10 mouse cellular contexts compared by ENCODE assay signal in genomic region chr9:121877052-121877740, GRCm38 (mm10). TPM values are rescaled to one million over a fixed set of nuclear protein-coding genes. Genes with fewer than 3 reads are reported as not detected.
DNase-seq lines count a peak whose midpoint lies in the region; ATAC-seq and TF ChIP-seq lines count a peak whose summit lies in the region.
"Had no signal": no experiment of that assay in that cellular context is flagged by ENCODE, and none has a peak within 500 bp of the region (broad histone marks: within the 10 kb centered on the region; RNA-seq: fewer than 3 reads in every experiment).

No protein-coding gene starts in this region.

- DNase-seq in midbrain, embryonic 10.5 days (ENCODE audit: low spot score): peak; percentile 43
- DNase-seq in ZHBTc4 (ENCODE audit: low read depth, low spot score): peak; percentile 70
- DNase-seq in left cerebral cortex, postnatal 14 days (ENCODE audit: low spot score in 2 of 2): peak; percentile 80 to 83
- DNase-seq in right cerebral cortex, adult 2 months (ENCODE audit: low spot score in 2 of 2): peak; percentile 83

- no peak overlapping the region for H3K9ac ChIP-seq in midbrain, embryonic 13.5 days (replicated peaks)
- H3K9ac ChIP-seq in hindbrain, embryonic 13.5 days: peak overlapping the region; percentile 35; the same call in 1 of the 2 replicates

- TF ChIP-seq CTCF in cortical plate, adult 2 months (IDR thresholded peaks at IDR 0.05; ENCODE audit: extremely low read depth, insufficient read depth, low read length): peak; percentile 82

- no peaks in the 10 kb centered on the region for H3K36me3 ChIP-seq in midbrain, embryonic 10.5 days
- no peaks in the 10 kb centered on the region for H3K36me3 ChIP-seq in midbrain, embryonic 13.5 days
- no peaks in the 10 kb centered on the region for H3K36me3 ChIP-seq in hindbrain, embryonic 13.5 days

- ATAC-seq in midbrain, embryonic 13.5 days: no peak
- no peak for ATAC-seq in hindbrain, embryonic 13.5 days (ENCODE audit: low FRiP score)
- ATAC-seq in inflammation-experienced regulatory T-cells, adult 6 months: no peak

- no peak overlapping the region for H3K27ac ChIP-seq in midbrain, embryonic 10.5 days (replicated peaks)
- H3K27ac ChIP-seq in midbrain, embryonic 13.5 days: no peak overlapping the region
- H3K27ac ChIP-seq in cortical plate, adult 2 months (ENCODE audit: insufficient read depth, low read length): no peak overlapping the region
- H3K27ac ChIP-seq in hindbrain, embryonic 13.5 days: no peak overlapping the region

- no peaks in the 10 kb centered on the region for H3K9me3 ChIP-seq in midbrain, embryonic 10.5 days (replicated peaks)
- no peaks in the 10 kb centered on the region for H3K9me3 ChIP-seq in midbrain, embryonic 13.5 days
- H3K9me3 ChIP-seq in hindbrain, embryonic 13.5 days: no peaks in the 10 kb centered on the region
- H3K9me3 ChIP-seq: megakaryocyte, embryonic 14.5 days had no signal

- 35% methylated on average over 3 of the region's 3 CpGs for WGBS in midbrain, embryonic 10.5 days
- WGBS in midbrain, embryonic 13.5 days: 23% methylated on average over 3 of the region's 3 CpGs
- 18% methylated on average over 3 of the region's 3 CpGs for WGBS in hindbrain, embryonic 13.5 days

- peaks cover 8% of the 10 kb centered on the region for H3K4me1 ChIP-seq in midbrain, embryonic 10.5 days
- peaks cover 5% of the 10 kb centered on the region; the same call in 1 of the 2 replicates for H3K4me1 ChIP-seq in midbrain, embryonic 13.5 days (replicated peaks)
- peaks cover 1% of the 10 kb centered on the region; the same call in 1 of the 2 replicates for H3K4me1 ChIP-seq in cortical plate, adult 2 months (ENCODE audit: control insufficient read depth, insufficient read depth, low read length)
- H3K4me1 ChIP-seq in hindbrain, embryonic 13.5 days (replicated peaks): 0 out of 2 replicates have a peak, but pooled peaks cover 3% of the 10 kb centered on the region

- H3K27me3 ChIP-seq in midbrain, embryonic 10.5 days (ENCODE audit: low read depth, poor library complexity, severe bottlenecking): no peaks in the 10 kb centered on the region
- 0 out of 2 replicates have a peak, but pooled peaks cover 4% of the 10 kb centered on the region for H3K27me3 ChIP-seq in midbrain, embryonic 13.5 days
- 0 out of 2 replicates have a peak, but pooled peaks cover 3% of the 10 kb centered on the region for H3K27me3 ChIP-seq in hindbrain, embryonic 13.5 days

- H3K4me2 ChIP-seq in midbrain, embryonic 13.5 days (replicated peaks): no peak overlapping the region
- no peak overlapping the region for H3K4me2 ChIP-seq in hindbrain, embryonic 13.5 days

- no peak overlapping the region for H3K4me3 ChIP-seq in midbrain, embryonic 10.5 days
- H3K4me3 ChIP-seq in midbrain, embryonic 13.5 days (replicated peaks): no peak overlapping the region
- no peak overlapping the region for H3K4me3 ChIP-seq in cortical plate, adult 2 months (ENCODE audit: insufficient read depth, low read length)
- H3K4me3 ChIP-seq in hindbrain, embryonic 13.5 days: no peak overlapping the region
- H3K4me3 ChIP-seq: erythroblast, embryonic 14.5 days; megakaryocyte, embryonic 14.5 days had no signal

- intact Hi-C loops in left cerebral cortex, postnatal 14 days (cut with DNase I): loop anchor here (2.0 to 5.0 kb wide), 2 partner anchors 30 to 45 kb away; no protein-coding TSS in a partner anchor

- no peak for TF ChIP-seq POLR2A in cortical plate, adult 2 months (IDR thresholded peaks at IDR 0.05; ENCODE audit: extremely low read depth, insufficient read depth, low read length)

RNA-seq across cellular contexts. Expression of gene Higd1a, which starts 19.0 kb away (rescaled TPM):
- polyA plus RNA-seq in midbrain, embryonic 10.5 days (2016; fragmentation: Nextera tagmentation; extraction: Ambion mirVana): 207 and 245 TPM in 2 replicates
- polyA plus RNA-seq in midbrain, embryonic 13.5 days (2015; fragmentation: Nextera tagmentation; extraction: Ambion mirVana): 146 TPM in 2 replicates
- polyA plus RNA-seq in cortical plate, adult 2 months (2012; rRNA removed): 97.6 and 101 TPM in 2 replicates
- 144 and 145 TPM in 2 replicates for polyA plus RNA-seq in hindbrain, embryonic 13.5 days (2015; fragmentation: Nextera tagmentation; extraction: Ambion mirVana)
- total RNA-seq in left cerebral cortex, postnatal 14 days (2021): 100 to 1,000 TPM in 1 of 2 experiments, 10 to 100 TPM in 1; 99.1 to 108 TPM
- 100 to 1,000 TPM; 108 to 167 (median 119) TPM for polyA plus RNA-seq in inflammation-experienced regulatory T-cells, adult 6 months (2017; shearing (Covaris generic))

RNA-seq across cellular contexts. Expression of gene Ackr2, which starts 21.0 kb away (rescaled TPM):
- polyA plus RNA-seq in midbrain, embryonic 10.5 days (2016; fragmentation: Nextera tagmentation; extraction: Ambion mirVana): 0.78 and 0.84 TPM in 2 replicates
- polyA plus RNA-seq in midbrain, embryonic 13.5 days (2015; fragmentation: Nextera tagmentation; extraction: Ambion mirVana): 2.1 and 2.2 TPM in 2 replicates
- 4.7 and 5.7 TPM in 2 replicates for polyA plus RNA-seq in cortical plate, adult 2 months (2012; rRNA removed)
- polyA plus RNA-seq in hindbrain, embryonic 13.5 days (2015; fragmentation: Nextera tagmentation; extraction: Ambion mirVana): 2.1 and 2.5 TPM in 2 replicates
- total RNA-seq in left cerebral cortex, postnatal 14 days (2021): 1 to 10 TPM; 5.2 to 7.8 TPM
- not detected for polyA plus RNA-seq in inflammation-experienced regulatory T-cells, adult 6 months (2017; shearing (Covaris generic))
- polyA plus RNA-seq: erythroblast, embryonic 14.5 days had no signal

RNA-seq across cellular contexts. Expression of gene Ccdc13, which starts 37.9 kb away (rescaled TPM):
- polyA plus RNA-seq in midbrain, embryonic 10.5 days (2016; fragmentation: Nextera tagmentation; extraction: Ambion mirVana): 2.4 and 2.9 TPM in 2 replicates
- 2.8 and 5.0 TPM in 2 replicates for polyA plus RNA-seq in midbrain, embryonic 13.5 days (2015; fragmentation: Nextera tagmentation; extraction: Ambion mirVana)
- polyA plus RNA-seq in cortical plate, adult 2 months (2012; rRNA removed): 11.8 and 13.4 TPM in 2 replicates
- 3.2 and 3.7 TPM in 2 replicates for polyA plus RNA-seq in hindbrain, embryonic 13.5 days (2015; fragmentation: Nextera tagmentation; extraction: Ambion mirVana)
- total RNA-seq in left cerebral cortex, postnatal 14 days (2021): 1 to 10 TPM; 9.1 to 9.3 TPM
- not detected for polyA plus RNA-seq in inflammation-experienced regulatory T-cells, adult 6 months (2017; shearing (Covaris generic))
- polyA plus RNA-seq: erythroblast, embryonic 14.5 days had no signal

RNA-seq across cellular contexts. Expression of gene Cyp8b1, which starts 38.9 kb away (rescaled TPM):
- polyA plus RNA-seq in midbrain, embryonic 10.5 days (2016; fragmentation: Nextera tagmentation; extraction: Ambion mirVana): not detected in 2 replicates
- polyA plus RNA-seq in midbrain, embryonic 13.5 days (2015; fragmentation: Nextera tagmentation; extraction: Ambion mirVana): not detected in 2 replicates
- not detected in 2 replicates for polyA plus RNA-seq in cortical plate, adult 2 months (2012; rRNA removed)
- polyA plus RNA-seq in hindbrain, embryonic 13.5 days (2015; fragmentation: Nextera tagmentation; extraction: Ambion mirVana): not detected in 2 replicates
- not detected for total RNA-seq in left cerebral cortex, postnatal 14 days (2021)
- polyA plus RNA-seq in inflammation-experienced regulatory T-cells, adult 6 months (2017; shearing (Covaris generic)): not detected
- polyA plus RNA-seq: erythroblast, embryonic 14.5 days had no signal
